Mouse (Mus musculus): ENCODE measurements around the gene Guca1b. TPM values are rescaled to one million over a fixed set of nuclear protein-coding genes. Genes with fewer than 3 reads are reported as not detected.

Gene Guca1b
- total RNA-seq (2021) = under 1 TPM; 0.25 to 0.33 TPM

DNA sequence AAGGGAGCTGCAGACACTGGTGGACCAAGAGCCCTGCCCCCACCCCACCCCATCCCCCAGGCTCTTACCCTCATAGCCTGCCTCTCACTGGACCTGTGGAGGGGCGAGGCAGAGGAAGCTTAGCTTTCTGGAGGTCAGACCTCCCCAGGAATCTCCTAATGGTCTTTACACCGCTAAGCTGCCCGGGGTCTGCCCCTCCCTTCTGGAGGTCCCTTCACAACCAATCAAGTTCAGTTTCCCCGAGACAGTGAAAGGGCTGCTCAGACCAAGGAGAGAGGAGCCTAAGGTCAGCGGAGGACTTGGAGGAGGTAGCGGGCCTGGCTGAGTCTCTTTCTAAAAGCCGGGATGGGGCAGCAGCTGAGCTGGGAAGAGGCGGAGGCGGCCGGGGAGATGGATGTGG lies at the start of gene Guca1b:
Gene Guca1b, plus strand, starts transcription at position 249 of the 400 bp plus-strand sequence.
- DNase-seq = no peak
- intact Hi-C loops (cut with DNase I) = no loop called here

- DNase-seq = no peak
- intact Hi-C loops (cut with DNase I) = no loop called here
Measured at GRCm38 (mm10) chr17:47343121-47343520, 42.1 kb upstream of the Guca1b start.

GRCm38 (mm10) chr17:47349721-47350319 lies 35.4 kb upstream of the Guca1b start:
- no peak for DNase-seq
- intact Hi-C loops (cut with DNase I) = no loop called here

DNA sequence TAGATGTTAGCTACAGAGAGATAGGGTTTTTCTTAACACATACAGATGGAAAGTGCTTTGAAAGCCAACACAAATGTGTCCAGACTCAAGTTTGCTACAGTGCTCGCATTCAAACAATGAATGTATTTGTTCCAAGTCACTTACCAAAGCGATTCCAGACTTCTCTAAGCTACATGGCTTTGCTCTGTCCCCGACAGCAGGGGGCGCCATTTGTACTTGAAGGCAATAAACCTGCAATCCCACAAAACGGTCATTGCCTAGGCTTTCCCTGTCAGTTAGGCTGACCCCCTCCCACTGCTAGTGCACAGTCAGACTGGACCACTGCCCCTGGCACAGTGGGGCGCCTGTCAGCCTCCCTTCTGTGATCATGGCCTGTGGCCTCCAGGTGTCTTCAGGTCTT lies 25.2 kb upstream of the Guca1b start:
- peak; percentile 37 to 59 for DNase-seq
- intact Hi-C loops (cut with DNase I) = no loop called here

DNA sequence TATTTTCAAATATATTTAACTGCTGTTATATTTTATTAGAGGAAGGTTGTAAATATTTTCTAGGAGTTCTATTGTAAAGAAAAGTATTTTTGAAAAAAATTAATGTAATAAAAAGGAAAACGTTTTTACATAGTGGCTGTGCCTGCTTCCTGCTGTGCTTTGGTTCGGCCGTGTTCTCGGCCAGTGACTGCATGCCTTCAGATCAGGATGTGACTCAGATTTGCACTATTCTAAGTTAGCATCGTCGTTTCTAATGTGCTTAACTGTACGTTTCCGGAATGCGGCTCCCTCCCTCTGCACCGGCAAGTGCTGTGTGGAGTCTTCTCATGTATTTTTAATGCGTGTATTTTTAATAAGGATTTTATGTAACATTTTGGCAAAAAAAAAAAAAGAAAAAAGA lies 23.9 kb upstream of the Guca1b start:
- intact Hi-C loops (cut with DNase I) = no loop called here
- no peak for DNase-seq

- DNase-seq = peak; percentile 78 to 84
- intact Hi-C loops (cut with DNase I) = loop anchor here (2.0 to 5.0 kb wide), 2 partner anchors 242 to 331 kb away; partner anchors contain the start of genes Bysl, Gm20517 and Med20
Measured at GRCm38 (mm10) chr17:47368401-47369086, 16.6 kb upstream of the Guca1b start, which contains the start of gene Mrps10. Gene Mrps10 (plus strand): TSS chr17:47368887.

GRCm38 (mm10) chr17:47369087-47369443 lies 16.1 kb upstream of the Guca1b start:
- no peak for DNase-seq
- intact Hi-C loops (cut with DNase I) = loop anchor here (2.0 to 5.0 kb wide), 2 partner anchors 242 to 332 kb away; partner anchors contain the start of genes Bysl, Gm20517 and Med20

GRCm38 (mm10) chr17:47371451-47371850 lies 13.7 kb upstream of the Guca1b start:
- intact Hi-C loops (cut with DNase I) = loop anchor here (5.0 kb wide), 1 partner anchor 321 kb away; the partner anchor contains the start of genes Gm21981 and Prickle4
- DNase-seq = peak; percentile 54 to 61

DNA sequence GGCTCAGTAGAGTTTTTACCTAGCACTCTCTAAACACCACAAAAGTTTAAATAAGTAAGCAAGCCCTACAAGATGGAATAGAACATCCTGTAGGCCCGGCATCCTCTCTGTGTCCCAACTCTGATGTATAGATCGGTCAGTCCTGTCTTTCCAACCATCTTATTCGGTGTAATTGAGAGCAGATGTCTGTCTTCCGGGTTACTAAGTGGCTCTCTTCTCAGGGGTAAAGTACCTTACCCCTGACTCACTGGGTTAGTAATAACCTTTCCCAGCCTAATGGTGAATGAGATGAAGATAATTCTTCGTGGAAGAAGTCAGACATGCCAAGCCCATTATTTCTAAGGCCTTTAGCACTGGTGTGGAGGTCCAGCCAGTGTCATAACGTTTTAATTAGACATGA lies 11.2 kb upstream of the Guca1b start:
- intact Hi-C loops (cut with DNase I) = loop anchor here (5.0 kb wide), 1 partner anchor 318 kb away; the partner anchor contains the start of genes Gm21981 and Prickle4
- no peak for DNase-seq

GRCm38 (mm10) chr17:47376779-47377280 lies 8.4 kb upstream of the Guca1b start:
- intact Hi-C loops (cut with DNase I) = no loop called here
- DNase-seq = no peak

DNA sequence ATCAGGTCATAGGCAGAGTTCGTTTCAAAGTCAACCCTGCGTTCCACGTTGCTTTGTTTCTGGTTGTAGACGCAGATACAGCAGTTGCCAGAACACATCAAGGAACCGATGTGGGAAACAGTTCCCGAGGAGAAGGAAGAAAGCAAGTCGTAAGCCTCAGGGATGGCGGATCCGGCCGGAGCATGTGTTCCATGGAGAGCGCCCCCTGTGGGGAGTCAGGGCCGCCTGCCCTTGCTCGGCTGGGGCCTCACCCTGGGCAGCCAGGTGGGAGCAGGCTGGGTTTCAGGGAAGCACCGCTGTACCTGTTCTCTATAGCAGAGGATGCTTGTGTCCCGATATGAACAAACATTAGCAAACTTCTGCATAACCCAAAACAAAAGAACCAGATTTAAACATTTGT lies 7.1 kb upstream of the Guca1b start:
- DNase-seq = no peak
- intact Hi-C loops (cut with DNase I) = no loop called here

DNA sequence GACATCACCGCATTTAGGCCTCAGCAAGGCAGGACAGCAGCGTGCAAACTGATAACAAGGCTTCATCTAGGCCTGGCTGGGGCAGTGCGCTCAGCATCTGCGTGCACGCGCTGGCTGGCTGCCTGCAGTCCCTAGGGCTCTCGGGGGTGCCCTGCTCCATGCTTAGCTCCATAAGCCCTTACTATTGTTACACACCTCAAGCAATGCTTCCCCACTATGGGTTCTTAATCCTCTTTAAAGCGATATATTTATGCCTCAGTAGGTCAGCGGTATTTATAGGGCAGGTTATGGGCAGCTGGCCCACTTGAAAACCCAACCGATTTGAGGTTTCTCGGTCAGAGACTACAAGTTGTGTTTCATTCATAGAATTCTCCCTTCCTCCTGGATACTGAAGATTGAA lies 3.3 kb upstream of the Guca1b start:
- intact Hi-C loops (cut with DNase I) = no loop called here
- DNase-seq = no peak

- no peak for DNase-seq
- intact Hi-C loops (cut with DNase I) = no loop called here
Measured at GRCm38 (mm10) chr17:47383266-47383665, 1.9 kb upstream of the Guca1b start.

GRCm38 (mm10) chr17:47384064-47384463 lies 1.1 kb upstream of the Guca1b start:
- intact Hi-C loops (cut with DNase I) = no loop called here
- no peak for DNase-seq

DNA sequence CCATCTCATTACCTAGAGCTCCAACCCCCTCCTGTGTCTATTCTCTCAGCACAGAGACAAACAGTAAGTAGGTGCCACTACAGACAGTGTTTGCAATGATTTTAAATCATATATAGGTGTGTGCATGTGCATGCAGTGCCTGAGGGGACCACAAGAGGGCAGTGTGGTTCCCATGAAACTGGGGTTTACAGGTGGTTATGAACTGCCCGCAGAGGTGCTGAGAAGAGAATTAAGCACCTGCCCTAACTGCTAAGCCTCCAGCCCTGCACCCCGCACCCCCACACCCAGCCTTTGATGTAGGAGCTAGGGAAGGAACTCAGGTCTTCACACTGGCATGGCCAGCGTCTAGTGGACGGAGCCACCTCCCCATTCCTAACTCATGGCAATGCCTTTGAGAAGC lies 1.5 kb downstream of the Guca1b start:
- intact Hi-C loops (cut with DNase I) = no loop called here
- DNase-seq = peak; percentile 26 to 49

DNA sequence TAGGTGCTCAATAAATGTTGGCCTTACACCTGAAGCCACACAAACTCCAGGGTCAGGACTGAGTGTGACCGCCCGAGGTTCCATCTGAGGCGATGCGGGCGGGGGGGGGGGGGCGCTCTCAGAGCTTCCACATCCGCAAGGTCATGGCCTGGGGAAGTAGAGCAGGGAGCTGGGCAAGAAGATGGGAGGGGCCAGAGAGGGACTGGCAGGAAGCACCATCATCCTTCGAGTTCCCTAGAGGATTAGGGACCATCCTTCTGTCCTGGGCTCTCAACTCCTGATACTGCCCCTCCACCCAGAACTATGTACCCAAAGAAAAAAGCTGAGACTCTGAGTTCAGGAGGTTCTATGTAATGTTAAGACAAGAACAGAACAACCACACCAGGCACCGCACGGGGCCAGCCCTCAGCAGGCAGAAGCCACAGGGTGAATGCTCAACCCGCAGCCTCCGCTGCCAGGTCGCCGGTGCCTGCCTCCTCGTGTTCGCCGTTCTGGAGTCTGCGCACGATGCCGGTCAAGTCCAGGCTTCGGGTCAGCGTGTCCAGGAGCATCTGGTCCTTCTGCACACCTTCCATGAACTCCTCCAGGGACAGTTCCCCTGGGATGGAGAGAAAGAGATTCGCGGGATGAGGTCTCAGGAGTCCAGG lies 9.2 kb downstream of the Guca1b start:
- intact Hi-C loops (cut with DNase I) = no loop called here

DNA sequence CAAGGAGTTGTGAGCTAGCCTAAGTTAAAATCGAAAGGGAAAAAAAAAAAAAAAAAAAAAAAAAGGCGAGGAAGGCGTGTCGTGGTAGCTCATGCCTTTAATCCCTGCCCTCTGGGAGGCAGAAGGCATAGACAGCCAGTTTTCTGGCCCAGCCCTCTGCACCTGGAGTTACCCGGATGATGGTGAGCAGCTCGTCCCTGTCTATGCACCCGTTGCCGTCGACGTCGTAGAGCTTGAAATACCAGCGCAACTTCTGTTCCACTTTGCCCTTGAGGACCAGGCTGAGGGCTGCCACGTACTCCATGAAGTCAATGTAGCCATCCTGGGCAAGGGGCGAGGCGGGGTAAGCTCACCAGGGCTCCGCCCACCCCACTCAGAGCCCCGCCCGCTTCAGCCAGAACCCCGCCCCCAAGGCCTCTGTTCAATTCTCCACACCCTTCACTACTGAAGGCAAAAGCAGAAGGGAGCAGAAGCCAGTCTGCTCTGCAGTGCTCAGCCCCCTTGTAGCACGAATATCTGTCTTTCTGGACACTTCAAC lies 10.3 kb downstream of the Guca1b start:
- DNase-seq = peak; percentile 37 to 49
- intact Hi-C loops (cut with DNase I) = no loop called here

More for the DNA sequence above, 9.2 kb downstream of the Guca1b start:
- DNase-seq = peak in 1 of 2 experiments; percentile 21

DNA sequence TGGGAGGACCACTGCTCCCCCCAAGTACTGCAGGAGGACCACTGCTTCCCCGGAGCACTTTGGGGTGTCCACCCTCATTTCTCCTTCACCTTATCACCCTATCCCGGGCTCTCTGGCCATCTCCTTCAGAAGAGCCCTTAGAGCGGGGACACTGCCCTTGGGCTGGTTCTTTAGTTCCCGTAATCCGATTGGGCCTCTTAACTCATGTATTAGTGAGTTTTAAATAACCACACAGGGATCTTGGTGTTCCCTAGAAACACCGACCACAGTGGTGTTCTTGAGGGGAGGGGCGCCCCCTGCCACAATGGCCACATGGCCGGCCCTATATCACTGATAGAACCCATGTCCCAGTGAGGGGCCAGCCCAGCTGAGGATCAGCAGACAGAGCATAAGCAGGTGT lies 13.9 kb downstream of the Guca1b start:
- intact Hi-C loops (cut with DNase I) = no loop called here
- no peak for DNase-seq

DNA sequence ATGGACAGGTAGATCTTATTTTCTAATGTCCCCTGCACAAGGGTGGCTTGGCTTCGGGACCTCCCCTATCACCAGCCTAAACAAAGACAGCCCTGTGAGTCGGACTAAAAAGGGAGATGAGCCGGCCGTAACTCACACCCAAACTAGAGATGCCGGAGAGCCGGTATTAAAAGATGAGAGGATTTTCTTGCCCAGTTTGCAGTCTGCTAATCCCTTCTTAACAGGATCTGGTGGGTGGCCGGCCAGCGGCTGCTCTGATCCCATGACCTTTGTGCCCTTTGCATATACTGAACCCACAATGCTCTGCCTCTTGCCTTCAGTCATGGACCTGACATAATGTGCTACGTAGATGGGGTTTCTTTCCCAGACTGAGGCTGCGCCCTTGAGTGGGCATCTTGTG lies 15.3 kb downstream of the Guca1b start, which contains the start of gene Guca1a:
Gene Guca1a, minus strand, starts transcription at position 134 of the 400 bp plus-strand sequence.
- intact Hi-C loops (cut with DNase I) = no loop called here
- no peak for DNase-seq

- intact Hi-C loops (cut with DNase I) = loop anchor here (5.0 kb wide), 1 partner anchor 74 kb away; no protein-coding TSS in a partner anchor
Measured at GRCm38 (mm10) chr17:47407717-47408557, 22.7 kb downstream of the Guca1b start.

More at GRCm38 (mm10) chr17:47407717-47408557, 22.7 kb downstream of the Guca1b start:
- DNase-seq = no peak

Data from heart, postnatal 36 days (tissue).